Mouse (Mus musculus): Measurements from ENCODE around the gene Dnajc1.

Dnajc1 gene

DNA sequence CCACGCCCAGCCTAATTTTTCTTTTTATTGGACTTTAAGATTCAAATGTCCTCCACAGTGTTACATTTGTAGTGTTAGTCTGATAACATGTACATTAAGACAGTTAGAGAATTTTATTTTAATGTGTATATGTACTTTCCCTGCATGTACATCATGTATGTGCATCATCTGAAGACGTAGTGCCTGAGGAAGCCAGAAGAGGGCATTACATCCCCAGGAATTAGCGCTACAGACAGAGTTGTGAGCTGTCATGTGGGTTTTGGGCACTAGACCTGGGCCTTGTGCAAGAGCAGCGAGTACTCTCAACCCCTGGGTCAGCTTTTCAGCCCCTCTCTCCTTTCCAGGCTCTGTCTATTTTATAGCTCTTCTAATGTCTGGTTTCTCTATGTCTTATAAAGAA lies 189.7 kb downstream of the Dnajc1 start:
- no peak for DNase-seq (ENCODE audit: low read depth, low spot score)

GRCm38 (mm10) chr2:18201820-18202462 lies 190.7 kb downstream of the Dnajc1 start:
- no peak for DNase-seq (ENCODE audit: low read depth, low spot score)

GRCm38 (mm10) chr2:18195691-18196396 lies 196.8 kb downstream of the Dnajc1 start:
- no peak for DNase-seq (ENCODE audit: low read depth, low spot score)

DNA sequence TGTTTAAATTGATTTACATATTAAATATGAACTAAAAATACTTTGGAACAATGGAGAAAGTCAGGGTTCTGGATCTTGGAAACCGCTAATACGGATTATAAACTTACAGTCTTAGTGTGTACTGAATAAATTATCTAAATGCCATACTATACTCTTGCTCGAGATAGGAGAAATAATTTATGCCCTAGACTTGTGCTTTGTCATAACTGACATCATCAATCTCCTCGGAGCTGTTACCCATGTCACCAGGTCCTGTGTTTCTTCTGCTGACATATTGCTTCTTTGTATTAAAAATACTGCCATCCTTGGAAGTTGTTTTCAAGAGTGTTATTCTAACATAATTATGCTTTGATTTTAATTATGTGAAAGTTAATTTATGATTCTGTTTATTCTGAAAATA lies 197.3 kb downstream of the Dnajc1 start:
- DNase-seq (ENCODE audit: low read depth, low spot score): no peak

DNA sequence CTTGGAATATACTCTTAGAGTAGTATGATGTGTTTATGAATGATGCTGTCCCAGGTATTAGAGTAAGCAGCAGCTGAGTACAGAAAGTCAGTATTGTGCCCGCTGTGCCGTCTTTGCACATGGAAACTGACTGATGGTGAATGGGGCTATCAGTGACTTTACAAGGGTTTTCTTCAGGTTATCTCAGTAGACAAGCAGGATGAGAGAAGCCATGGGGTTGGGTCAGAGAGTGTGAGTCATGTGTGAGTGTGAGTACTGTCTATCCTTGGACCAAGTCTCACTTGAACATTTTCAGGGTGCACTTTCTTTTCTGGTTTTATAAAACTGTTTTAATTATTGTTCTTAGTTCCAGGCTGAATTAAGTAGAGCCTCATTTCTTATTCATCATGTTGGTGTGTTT lies 204.3 kb downstream of the Dnajc1 start:
- DNase-seq (ENCODE audit: low read depth, low spot score): no peak

DNA sequence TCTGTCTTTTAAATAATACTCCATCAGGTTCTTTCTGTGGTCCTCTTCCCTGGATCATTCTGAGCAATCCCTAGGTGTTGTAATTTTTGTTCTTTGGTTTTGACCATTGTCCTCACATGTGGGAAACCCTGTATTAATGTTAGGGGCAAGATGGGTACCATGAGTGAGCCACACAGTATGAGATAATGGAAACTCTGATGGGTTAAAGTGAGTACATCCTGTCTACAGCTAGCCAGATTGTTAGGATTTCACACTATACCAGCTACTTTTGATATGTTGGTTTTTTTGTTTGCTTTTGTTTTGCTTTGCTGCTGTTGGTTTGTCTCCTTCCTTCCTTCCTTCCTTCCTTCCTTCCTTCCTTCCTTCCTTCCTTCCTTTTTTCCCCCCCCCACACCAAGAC lies 209.6 kb downstream of the Dnajc1 start:
- no peak for DNase-seq (ENCODE audit: low read depth, low spot score)

GRCm38 (mm10) chr2:18181631-18182030 lies 211.0 kb downstream of the Dnajc1 start:
- DNase-seq (ENCODE audit: low read depth, low spot score): no peak

DNA sequence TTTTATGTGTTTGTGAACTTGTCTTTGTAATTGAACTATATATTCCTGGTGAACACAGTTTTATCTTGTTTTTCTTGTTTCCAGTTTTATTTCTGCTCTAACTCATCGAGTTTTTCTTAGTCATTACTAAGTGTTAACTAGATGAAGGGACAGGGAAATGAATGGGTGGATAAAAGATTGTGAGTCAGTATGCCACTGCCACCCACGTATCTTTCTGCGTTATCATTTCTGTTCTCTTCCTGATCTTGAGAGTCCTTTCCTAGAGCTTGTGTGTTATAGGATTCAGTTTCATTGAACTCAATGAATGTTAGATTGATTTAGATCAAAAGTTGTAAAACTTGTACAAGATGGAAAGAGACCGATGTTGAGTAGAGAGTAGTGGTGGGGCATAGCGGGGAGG lies 212.3 kb downstream of the Dnajc1 start:
- DNase-seq (ENCODE audit: low read depth, low spot score): no peak

DNA sequence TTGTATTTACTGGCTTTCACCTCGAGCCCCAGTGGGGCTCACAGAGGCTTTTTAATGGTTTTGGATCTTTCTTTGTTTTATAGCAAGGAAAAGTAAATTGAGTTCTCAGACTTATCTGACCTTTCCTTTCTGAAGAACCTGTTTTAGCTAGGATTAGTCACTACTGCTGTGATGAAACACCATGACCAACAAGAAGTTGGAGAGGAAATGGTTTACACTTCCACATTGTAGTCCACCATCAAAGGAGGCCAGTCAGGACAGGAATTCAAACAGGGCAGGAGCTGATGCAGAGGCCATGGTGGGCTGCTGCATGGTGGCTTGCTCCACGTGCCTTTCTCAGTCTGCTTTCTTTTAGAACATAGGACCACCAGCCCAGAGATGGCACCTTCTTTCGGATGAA lies 216.4 kb downstream of the Dnajc1 start:
- DNase-seq (ENCODE audit: low read depth, low spot score): no peak

GRCm38 (mm10) chr2:18175234-18175633 lies 217.4 kb downstream of the Dnajc1 start:
- DNase-seq (ENCODE audit: low read depth, low spot score): no peak

GRCm38 (mm10) chr2:18169174-18169948 lies 223.3 kb downstream of the Dnajc1 start:
- no peak for DNase-seq (ENCODE audit: low read depth, low spot score)

- DNase-seq (ENCODE audit: low read depth, low spot score): peak; percentile 33
Observed at GRCm38 (mm10) chr2:18165511-18165910, 227.1 kb downstream of the Dnajc1 start.

GRCm38 (mm10) chr2:18160992-18161391 lies 231.6 kb downstream of the Dnajc1 start:
- DNase-seq (ENCODE audit: low read depth, low spot score): no peak

DNA sequence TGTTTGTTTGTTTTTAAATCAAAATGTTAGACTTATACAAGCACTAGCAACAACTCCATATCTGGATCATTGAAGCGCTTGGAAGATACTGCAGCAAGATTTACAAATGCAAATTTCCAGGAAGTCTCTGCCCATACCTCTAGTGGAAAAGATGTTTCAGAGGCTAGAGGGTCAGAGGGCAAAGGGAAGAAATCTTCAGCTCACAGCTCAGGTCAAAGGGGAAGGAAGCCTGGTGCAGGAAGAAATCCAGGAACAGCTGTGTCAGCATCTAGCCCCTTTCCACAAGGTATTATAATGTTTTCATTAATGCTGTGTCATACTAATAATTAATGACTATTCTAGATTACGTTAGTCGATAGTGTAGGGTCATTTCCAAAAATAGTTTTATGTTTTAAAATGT lies 233.2 kb downstream of the Dnajc1 start:
- DNase-seq (ENCODE audit: low read depth, low spot score): no peak

DNA sequence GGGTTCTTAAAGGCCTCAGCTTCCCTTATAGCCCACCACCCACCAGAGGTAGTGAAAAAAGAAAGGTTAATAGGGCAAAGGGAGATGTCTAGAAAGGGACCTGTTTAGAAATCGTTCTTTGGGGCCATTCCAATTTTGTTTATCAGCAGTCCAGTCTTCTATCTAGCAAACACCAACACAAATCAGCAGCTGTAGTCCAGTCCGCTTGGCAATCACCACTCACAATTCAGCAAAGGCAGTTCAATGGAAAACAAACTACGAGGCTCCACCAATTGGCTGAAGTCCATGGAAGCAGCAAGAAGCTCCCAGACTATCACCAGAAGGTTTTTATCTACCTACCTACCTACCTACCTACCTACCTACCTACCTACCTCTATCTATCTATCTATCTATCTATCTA lies 236.5 kb downstream of the Dnajc1 start:
- no peak for DNase-seq (ENCODE audit: low read depth, low spot score)

Measured in forelimb bud, embryonic 11.5 days (tissue).